Mouse (Mus musculus) CH12.LX (cell line): ENCODE data around the gene Rapgef4.

Experiments
- CTCF ChIP-seq, 2 experiments: IDR thresholded peaks in 1 of 2; conservative IDR thresholded peaks in 1 of 2; 2 replicates each; pipeline ENCODE4 v1.5.1; 2011 to 2012; ENCODE audit warnings: low read depth in 2 of 2, low read length in 2 of 2, improper control_type of control experiment in 1 of 2, inconsistent platforms in 1 of 2, mild to moderate bottlenecking in 1 of 2, moderate library complexity in 1 of 2
- EP300 ChIP-seq: IDR thresholded peaks from 2 replicates; pipeline ENCODE4 v1.6.1; 2011; ENCODE audit warnings: low read length, improper control_type of control experiment
- JUND ChIP-seq: conservative IDR thresholded peaks from 2 replicates; pipeline ENCODE4 v1.6.1; 2011; ENCODE audit warnings: low read depth, low read length, improper control_type of control experiment
- MEF2A ChIP-seq: IDR thresholded peaks from 2 replicates; pipeline ENCODE4 v1.6.1; 2014; ENCODE audit warnings: low read depth, mild to moderate bottlenecking, inconsistent platforms, low read length, improper control_type of control experiment, borderline replicate concordance
- POLR2A ChIP-seq: IDR thresholded peaks from 2 replicates; pipeline ENCODE4 v1.6.1; 2011; ENCODE audit warnings: low read depth, mild to moderate bottlenecking, improper control_type of control experiment, low read length
- RAD21 ChIP-seq: IDR thresholded peaks from 2 replicates; pipeline ENCODE4 v1.6.1; 2011; ENCODE audit warnings: low read depth, mild to moderate bottlenecking, low read length, improper control_type of control experiment, moderate library complexity
- TBP ChIP-seq: conservative IDR thresholded peaks from 2 replicates; pipeline ENCODE4 v1.6.1; 2011; ENCODE audit warnings: low read depth, low read length, improper control_type of control experiment
- TCF12 ChIP-seq: IDR thresholded peaks from 2 replicates; pipeline ENCODE4 v1.6.1; 2014; ENCODE audit warnings: low read depth, mild to moderate bottlenecking, inconsistent platforms, low read length, improper control_type of control experiment
- ZKSCAN1 ChIP-seq: IDR thresholded peaks from 2 replicates; pipeline ENCODE4 v1.6.1; 2012; ENCODE audit warnings: low read depth, inconsistent platforms, low read length, improper control_type of control experiment, borderline replicate concordance
- ZMIZ1 ChIP-seq: IDR thresholded peaks from 2 replicates; pipeline ENCODE4 v1.6.1; 2012; ENCODE audit warnings: low read depth, mild to moderate bottlenecking, inconsistent platforms, low read length, improper control_type of control experiment

DNA sequence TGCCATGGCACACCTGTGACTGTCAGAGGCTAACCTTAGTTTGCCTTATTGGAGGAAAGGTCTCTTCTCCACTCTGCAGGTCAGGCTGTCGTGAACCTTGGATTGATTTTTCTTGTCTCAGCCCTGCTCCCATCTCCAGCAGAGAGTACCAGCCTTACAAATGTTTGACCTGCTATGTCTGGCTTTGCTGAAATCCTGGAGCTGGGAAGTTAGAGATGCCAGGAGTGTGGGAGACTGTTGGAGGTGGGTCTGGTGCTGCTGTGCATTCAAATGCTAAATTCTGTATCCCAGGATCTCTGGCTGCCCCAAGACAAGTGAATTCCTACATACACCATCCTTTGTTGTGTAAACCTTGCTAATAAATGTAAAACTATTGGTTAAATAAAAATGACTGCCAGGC, 37.7 kb downstream of the Rapgef4 start:
- TF ChIP-seq TBP = no peak
- no peak for TF ChIP-seq POLR2A
- TF ChIP-seq ZMIZ1 = no peak
- no peak for TF ChIP-seq EP300
- TF ChIP-seq MEF2A = no peak
- TF ChIP-seq JUND = no peak
- TF ChIP-seq TCF12 = no peak
- no peak for TF ChIP-seq RAD21
- TF ChIP-seq CTCF (conservative IDR thresholded peaks at IDR 0.05 in 1 of 2, IDR thresholded peaks at IDR 0.05 in 1 of 2; ENCODE audit: low read depth in 2 of 2, low read length in 2 of 2) = no peak
- no peak for TF ChIP-seq ZKSCAN1
